Mouse (Mus musculus) stomach, postnatal 0 days (tissue): ENCODE data around the gene Car1. TPM values are rescaled to one million over a fixed set of nuclear protein-coding genes. Genes with fewer than 3 reads are reported as not detected.
"Not testable (repeated sequence)": the region's sequence is repeated elsewhere in the genome, so short reads cannot be mapped to it uniquely, and the experiment has no call there.

ENCODE experiments used
- ATAC-seq: fragments of 200-750 bp; cut with Nextera tagmentation; 2 replicates; pipeline ENCODE4 v1.8.0; 2017; ENCODE audit not compliant: low FRiP score, low TSS enrichment
- DNase-seq: peaks from one replicate; pipeline ENCODE4 v3.0.0-alpha.2; 2016; ENCODE audit warnings: low spot score
- H3K27ac ChIP-seq: fragments of 300-500 bp; sonication (generic); replicated peaks from 2 replicates; pipeline ENCODE4 v1.5.1; 2014; ENCODE audit warnings: mild to moderate bottlenecking, control low read depth
- H3K27me3 ChIP-seq: fragments of 300-500 bp; sonication (generic); 2 replicates; pipeline ENCODE4 v1.6.1; 2014; ENCODE audit warnings: low read length; ENCODE audit not compliant: control insufficient read depth, insufficient read depth
- H3K36me3 ChIP-seq: fragments of 300-500 bp; sonication (generic); 2 replicates; pipeline ENCODE4 v1.6.1; 2014; ENCODE audit warnings: low read length, mixed read lengths; ENCODE audit not compliant: control insufficient read depth, insufficient read depth
- H3K4me1 ChIP-seq: fragments of 300-500 bp; sonication (generic); replicated peaks from 2 replicates; pipeline ENCODE4 v1.6.1; 2014; ENCODE audit warnings: antibody characterized with exemption; ENCODE audit not compliant: control insufficient read depth, insufficient read depth
- H3K4me2 ChIP-seq: fragments of 300-500 bp; sonication (generic); replicated peaks from 2 replicates; pipeline ENCODE4 v1.6.1; 2014; ENCODE audit warnings: low read depth, mild to moderate bottlenecking, control low read depth, moderate library complexity
- H3K4me3 ChIP-seq: fragments of 300-500 bp; sonication (generic); 2 replicates; pipeline ENCODE4 v1.5.1; 2014; ENCODE audit warnings: low read depth, low read length, control low read depth
- H3K9ac ChIP-seq: fragments of 300-500 bp; sonication (generic); 2 replicates; pipeline ENCODE4 v1.6.1; 2014; ENCODE audit warnings: mild to moderate bottlenecking, low read length, control low read depth, mixed read lengths
- H3K9me3 ChIP-seq: fragments of 300-500 bp; sonication (generic); 2 replicates; pipeline ENCODE4 v1.6.1; 2016; ENCODE audit warnings: low read length; ENCODE audit not compliant: control insufficient read depth
- CTCF ChIP-seq: IDR thresholded peaks from 2 replicates; pipeline ENCODE4 v1.5.1; 2016; ENCODE audit warnings: antibody characterized with exemption, low read depth, mild to moderate bottlenecking, moderate library complexity
- EP300 ChIP-seq: optimal IDR thresholded peaks from 2 replicates; pipeline ENCODE3; 2016; ENCODE audit warnings: antibody characterized with exemption
- WGBS: fragments of 180-500 bp; shearing (Covaris S2); extraction: QIAGEN DNeasy Blood & Tissue Kit; methylation state at CpG from one replicate; pipeline ENCODE4 v1.1.7; 2014; 5-methylcytosine and 5-hydroxymethylcytosine counted together
- polyA plus RNA-seq: library from polyadenylated mRNA; unstranded; fragments of >200 nt; fragmentation: Nextera tagmentation; extraction: Ambion mirVana; gene quantifications from 2 replicates; pipeline ENCODE4 v1.2.1, GENCODE M21; 2015

The Car1 gene
- polyA plus RNA-seq, 1 experiment from 2014 or later = 0.10 TPM

- no peaks in the 10 kb centered on the region for H3K9me3 ChIP-seq
- H3K9ac ChIP-seq = no peak overlapping the region
- H3K4me1 ChIP-seq = no peaks in the 10 kb centered on the region
- DNase-seq (no peak), ATAC-seq (no peak)
- H3K27ac ChIP-seq = no peak overlapping the region
- no peaks in the 10 kb centered on the region for H3K27me3 ChIP-seq
- TF ChIP-seq CTCF = no peak
- TF ChIP-seq EP300 = no peak
- H3K4me3 ChIP-seq = no peak overlapping the region
- 86% methylated on average over 1 of the region's 1 CpGs for WGBS
- H3K36me3 ChIP-seq = no peaks in the 10 kb centered on the region
- H3K4me2 ChIP-seq = no peak overlapping the region
Observed at GRCm38 (mm10) chr3:14838936-14839335, 30.8 kb upstream of the Car1 start.

- Histone ChIP-seq H3K36me3 (no peaks in the 10 kb centered on the region), H3K4me3 (no peak overlapping the region), H3K9ac (no peak overlapping the region), H3K27ac (no peak overlapping the region), H3K9me3 (no peaks in the 10 kb centered on the region), H3K4me2 (no peak overlapping the region), H3K27me3 (no peaks in the 10 kb centered on the region), H3K4me1 (no peaks in the 10 kb centered on the region)
- TF ChIP-seq EP300 (no peak), CTCF (no peak)
- ATAC-seq = no peak
- DNase-seq = no peak
Observed at GRCm38 (mm10) chr3:14832766-14833165, 24.6 kb upstream of the Car1 start.

GRCm38 (mm10) chr3:14831219-14831835 lies 23.2 kb upstream of the Car1 start:
- TF ChIP-seq EP300 = no peak
- no peak for TF ChIP-seq CTCF
- Histone ChIP-seq H3K9ac (no peak overlapping the region), H3K4me2 (no peak overlapping the region), H3K9me3 (no peaks in the 10 kb centered on the region), H3K27ac (no peak overlapping the region), H3K36me3 (no peaks in the 10 kb centered on the region), H3K27me3 (no peaks in the 10 kb centered on the region), H3K4me1 (no peaks in the 10 kb centered on the region), H3K4me3 (no peak overlapping the region)
- ATAC-seq = no peak
- no peak for DNase-seq
- WGBS = 74% methylated on average over 5 of the region's 5 CpGs

GRCm38 (mm10) chr3:14828896-14829295 lies 20.7 kb upstream of the Car1 start:
- no peak for TF ChIP-seq CTCF
- no peak for TF ChIP-seq EP300

GRCm38 (mm10) chr3:14819844-14820504 lies 11.8 kb upstream of the Car1 start:
- Histone ChIP-seq H3K9me3 (no peaks in the 10 kb centered on the region), H3K9ac (no peak overlapping the region), H3K27me3 (no peaks in the 10 kb centered on the region), H3K27ac (no peak overlapping the region), H3K4me3 (no peak overlapping the region), H3K4me1 (no peaks in the 10 kb centered on the region), H3K4me2 (no peak overlapping the region), H3K36me3 (no peaks in the 10 kb centered on the region)
- ATAC-seq (no peak), DNase-seq (no peak)
- WGBS = 80% methylated on average over 1 of the region's 1 CpGs
- TF ChIP-seq CTCF (no peak), EP300 (no peak)

More at GRCm38 (mm10) chr3:14828896-14829295, 20.7 kb upstream of the Car1 start:
- no peak overlapping the region for H3K27ac ChIP-seq
- H3K4me3 ChIP-seq = no peak overlapping the region
- H3K27me3 ChIP-seq = no peaks in the 10 kb centered on the region
- H3K9ac ChIP-seq = no peak overlapping the region
- H3K9me3 ChIP-seq = no peaks in the 10 kb centered on the region
- ATAC-seq (no peak), DNase-seq (no peak)
- H3K4me1 ChIP-seq = no peaks in the 10 kb centered on the region
- H3K36me3 ChIP-seq = no peaks in the 10 kb centered on the region
- no peak overlapping the region for H3K4me2 ChIP-seq

GRCm38 (mm10) chr3:14815396-14815795 lies 7.2 kb upstream of the Car1 start:
- not testable (repeated sequence) for ATAC-seq, H3K4me2 ChIP-seq, H3K4me3 ChIP-seq, H3K27ac ChIP-seq, H3K4me1 ChIP-seq, DNase-seq, H3K27me3 ChIP-seq, H3K9ac ChIP-seq, H3K36me3 ChIP-seq, H3K9me3 ChIP-seq
- WGBS = 80% methylated on average over 1 of the region's 1 CpGs
